Mouse (Mus musculus) small intestine, adult 2 months (tissue): ENCODE data around the gene Fam102a.

Experiments used
- CTCF ChIP-seq: fragments of 200-500 bp; IDR thresholded peaks from 2 replicates; pipeline ENCODE4 v1.5.1; 2012; ENCODE audit warnings: low read depth, mild to moderate bottlenecking, control low read depth, inconsistent platforms, low read length, moderate library complexity, mixed read lengths; ENCODE audit not compliant: insufficient replicate concordance, insufficient read length; ENCODE audit errors: extremely low read depth
- POLR2A ChIP-seq: fragments of 200-500 bp; IDR thresholded peaks from 2 replicates; pipeline ENCODE4 v1.6.1; 2012; ENCODE audit warnings: low read depth, mild to moderate bottlenecking, control low read depth, inconsistent platforms, low read length, moderate library complexity

- TF ChIP-seq POLR2A (no peak), CTCF (no peak)
Measured at GRCm38 (mm10) chr2:32509896-32510295, 25.2 kb upstream of the Fam102a start.
